Mouse (Mus musculus): ENCODE measurements around the gene Dgkh. TPM values are rescaled to one million over a fixed set of nuclear protein-coding genes. Genes with fewer than 3 reads are reported as not detected.
A peak's percentile ranks its signal among the peaks of the same experiment; 100 is the strongest.

The Dgkh gene
- polyA plus RNA-seq, 1 experiment from 2014 or later: 1.2 TPM

GRCm38 (mm10) chr14:78538572-78539320, 193.8 kb downstream of the Dgkh start:
- no peaks in the 10 kb centered on the region for H3K27me3 ChIP-seq (replicated peaks; ENCODE audit: control insufficient read depth, insufficient read depth, low read length)
- ATAC-seq (replicated peaks; ENCODE audit: low FRiP score) (no peak), DNase-seq (ENCODE audit: low spot score) (no peak)
- no peaks in the 10 kb centered on the region for H3K36me3 ChIP-seq (ENCODE audit: control insufficient read depth, insufficient read depth, low read length)
- H3K9me3 ChIP-seq (ENCODE audit: control insufficient read depth, low read length): no peaks in the 10 kb centered on the region
- no peak overlapping the region for H3K9ac ChIP-seq (ENCODE audit: low read depth, low read length)
- H3K4me3 ChIP-seq (ENCODE audit: low read depth, low read length): no peak overlapping the region
- peaks cover 14% of the 10 kb centered on the region; the same call in 1 of the 2 replicates for H3K4me1 ChIP-seq (replicated peaks; ENCODE audit: control insufficient read depth, insufficient read depth, low read length)
- 53% methylated on average over 5 of the region's 5 CpGs for WGBS
- no peak overlapping the region for H3K4me2 ChIP-seq
- no peak overlapping the region for H3K27ac ChIP-seq (ENCODE audit: low read depth, low read length)

GRCm38 (mm10) chr14:78537551-78537950, 195.0 kb downstream of the Dgkh start:
- Histone ChIP-seq H3K4me1 (replicated peaks; ENCODE audit: control insufficient read depth, insufficient read depth, low read length) (peaks cover 14% of the 10 kb centered on the region; the same call in 1 of the 2 replicates), H3K9ac (ENCODE audit: low read depth, low read length) (no peak overlapping the region), H3K27me3 (replicated peaks; ENCODE audit: control insufficient read depth, insufficient read depth, low read length) (no peaks in the 10 kb centered on the region), H3K9me3 (ENCODE audit: control insufficient read depth, low read length) (no peaks in the 10 kb centered on the region), H3K27ac (ENCODE audit: low read depth, low read length) (no peak overlapping the region), H3K4me3 (ENCODE audit: low read depth, low read length) (no peak overlapping the region), H3K36me3 (ENCODE audit: control insufficient read depth, insufficient read depth, low read length) (no peaks in the 10 kb centered on the region), H3K4me2 (peak overlapping the region; percentile 84)
- no peak for DNase-seq (ENCODE audit: low spot score)
- no peak for ATAC-seq (replicated peaks; ENCODE audit: low FRiP score)
- WGBS: 54% methylated on average over 6 of the region's 6 CpGs

- Histone ChIP-seq H3K4me1 (replicated peaks; ENCODE audit: control insufficient read depth, insufficient read depth, low read length) (peaks cover 20% of the 10 kb centered on the region), H3K9ac (ENCODE audit: low read depth, low read length) (peak within 1 kb of the TSS; percentile 91), H3K4me2 (peak within 1 kb of the TSS; percentile 84), H3K27me3 (replicated peaks; ENCODE audit: control insufficient read depth, insufficient read depth, low read length) (no peaks in the 10 kb centered on the region), H3K4me3 (ENCODE audit: low read depth, low read length) (peak within 1 kb of the TSS; percentile 91), H3K36me3 (ENCODE audit: control insufficient read depth, insufficient read depth, low read length) (no peaks in the 10 kb centered on the region), H3K27ac (ENCODE audit: low read depth, low read length) (peak within 1 kb of the TSS; percentile 78), H3K9me3 (ENCODE audit: control insufficient read depth, low read length) (no peaks in the 10 kb centered on the region)
- WGBS: under 1% methylated on average over 82 of the region's 82 CpGs
- ATAC-seq (replicated peaks; ENCODE audit: low FRiP score) (peak; percentile 89), DNase-seq (ENCODE audit: low spot score) (peak; percentile 90)
These were observed 196.1 kb downstream of the Dgkh start, which contains the start of gene Akap11 for GRCm38 (mm10) chr14:78536281-78537165. Gene Akap11, minus strand, starts transcription at chr14:78536808.

GRCm38 (mm10) chr14:78535366-78535765, 197.2 kb downstream of the Dgkh start:
- Histone ChIP-seq H3K4me2 (peak overlapping the region; percentile 84), H3K9me3 (ENCODE audit: control insufficient read depth, low read length) (no peaks in the 10 kb centered on the region), H3K9ac (ENCODE audit: low read depth, low read length) (peak overlapping the region; percentile 91), H3K36me3 (ENCODE audit: control insufficient read depth, insufficient read depth, low read length) (no peaks in the 10 kb centered on the region), H3K27me3 (replicated peaks; ENCODE audit: control insufficient read depth, insufficient read depth, low read length) (no peaks in the 10 kb centered on the region), H3K27ac (ENCODE audit: low read depth, low read length) (no peak overlapping the region), H3K4me1 (replicated peaks; ENCODE audit: control insufficient read depth, insufficient read depth, low read length) (peaks cover 20% of the 10 kb centered on the region), H3K4me3 (ENCODE audit: low read depth, low read length) (peak overlapping the region; percentile 91)
- no peak for ATAC-seq (replicated peaks; ENCODE audit: low FRiP score)
- no peak for DNase-seq (ENCODE audit: low spot score)
- WGBS: 85% methylated on average over 2 of the region's 2 CpGs

- ATAC-seq (replicated peaks; ENCODE audit: low FRiP score) (no peak), DNase-seq (ENCODE audit: low spot score) (no peak)
- no peak overlapping the region for H3K4me3 ChIP-seq (ENCODE audit: low read depth, low read length)
- no peaks in the 10 kb centered on the region for H3K27me3 ChIP-seq (replicated peaks; ENCODE audit: control insufficient read depth, insufficient read depth, low read length)
- 92% methylated on average over 5 of the region's 5 CpGs for WGBS
- H3K4me2 ChIP-seq: no peak overlapping the region
- no peaks in the 10 kb centered on the region for H3K9me3 ChIP-seq (ENCODE audit: control insufficient read depth, low read length)
- H3K36me3 ChIP-seq (ENCODE audit: control insufficient read depth, insufficient read depth, low read length): no peaks in the 10 kb centered on the region
- H3K27ac ChIP-seq (ENCODE audit: low read depth, low read length): no peak overlapping the region
- no peak overlapping the region for H3K9ac ChIP-seq (ENCODE audit: low read depth, low read length)
- H3K4me1 ChIP-seq (replicated peaks; ENCODE audit: control insufficient read depth, insufficient read depth, low read length): peaks cover 21% of the 10 kb centered on the region
These were observed 197.9 kb downstream of the Dgkh start for GRCm38 (mm10) chr14:78534651-78535050.

- Histone ChIP-seq H3K4me3 (ENCODE audit: low read depth, low read length) (no peak overlapping the region), H3K4me2 (no peak overlapping the region), H3K27ac (ENCODE audit: low read depth, low read length) (no peak overlapping the region), H3K9me3 (ENCODE audit: control insufficient read depth, low read length) (no peaks in the 10 kb centered on the region), H3K4me1 (replicated peaks; ENCODE audit: control insufficient read depth, insufficient read depth, low read length) (peaks cover 29% of the 10 kb centered on the region), H3K9ac (ENCODE audit: low read depth, low read length) (no peak overlapping the region), H3K27me3 (replicated peaks; ENCODE audit: control insufficient read depth, insufficient read depth, low read length) (no peaks in the 10 kb centered on the region), H3K36me3 (ENCODE audit: control insufficient read depth, insufficient read depth, low read length) (no peaks in the 10 kb centered on the region)
- no peak for DNase-seq (ENCODE audit: low spot score)
- no peak for ATAC-seq (replicated peaks; ENCODE audit: low FRiP score)
- WGBS: 84% methylated on average over 3 of the region's 3 CpGs
These were observed 198.9 kb downstream of the Dgkh start for GRCm38 (mm10) chr14:78533701-78534100.

GRCm38 (mm10) chr14:78532345-78532744, 200.2 kb downstream of the Dgkh start:
- no peak overlapping the region for H3K4me2 ChIP-seq
- H3K4me1 ChIP-seq (replicated peaks; ENCODE audit: control insufficient read depth, insufficient read depth, low read length): peaks cover 30% of the 10 kb centered on the region
- 86% methylated on average over 6 of the region's 6 CpGs for WGBS
- H3K4me3 ChIP-seq (ENCODE audit: low read depth, low read length): no peak overlapping the region
- no peak overlapping the region for H3K9ac ChIP-seq (ENCODE audit: low read depth, low read length)
- peak overlapping the region; percentile 47; the same call in 1 of the 2 replicates for H3K27ac ChIP-seq (ENCODE audit: low read depth, low read length)
- H3K9me3 ChIP-seq (ENCODE audit: control insufficient read depth, low read length): no peaks in the 10 kb centered on the region
- no peaks in the 10 kb centered on the region for H3K27me3 ChIP-seq (replicated peaks; ENCODE audit: control insufficient read depth, insufficient read depth, low read length)
- no peak for ATAC-seq (replicated peaks; ENCODE audit: low FRiP score)
- no peaks in the 10 kb centered on the region for H3K36me3 ChIP-seq (ENCODE audit: control insufficient read depth, insufficient read depth, low read length)
- DNase-seq (ENCODE audit: low spot score): no peak

GRCm38 (mm10) chr14:78530256-78530655, 202.3 kb downstream of the Dgkh start:
- peaks cover 28% of the 10 kb centered on the region for H3K4me1 ChIP-seq (replicated peaks; ENCODE audit: control insufficient read depth, insufficient read depth, low read length)
- H3K9ac ChIP-seq (ENCODE audit: low read depth, low read length): no peak overlapping the region
- no peak overlapping the region for H3K4me3 ChIP-seq (ENCODE audit: low read depth, low read length)
- H3K27ac ChIP-seq (ENCODE audit: low read depth, low read length): no peak overlapping the region
- no peaks in the 10 kb centered on the region for H3K9me3 ChIP-seq (ENCODE audit: control insufficient read depth, low read length)
- ATAC-seq (replicated peaks; ENCODE audit: low FRiP score) (no peak), DNase-seq (ENCODE audit: low spot score) (no peak)
- H3K4me2 ChIP-seq: no peak overlapping the region
- H3K27me3 ChIP-seq (replicated peaks; ENCODE audit: control insufficient read depth, insufficient read depth, low read length): no peaks in the 10 kb centered on the region
- no peaks in the 10 kb centered on the region for H3K36me3 ChIP-seq (ENCODE audit: control insufficient read depth, insufficient read depth, low read length)
- WGBS: 86% methylated on average over 3 of the region's 3 CpGs
